Mouse (Mus musculus): ENCODE measurements around the gene Fyttd1.
"Not testable (repeated sequence)": the region's sequence is repeated elsewhere in the genome, so short reads cannot be mapped to it uniquely, and the experiment has no call there.

Gene Fyttd1

GRCm38 (mm10) chr16:32877343-32878156 lies at the start of gene Fyttd1, which contains the start of gene Rubcn:
Gene Fyttd1, plus strand, starts transcription at chr16:32877500.
Gene Rubcn, minus strand, starts transcription at chr16:32877766.
- DNase-seq (ENCODE audit: low spot score), result peak; percentile 96

- no peak for DNase-seq (ENCODE audit: low spot score)
These were observed 48.2 kb upstream of the Fyttd1 start for GRCm38 (mm10) chr16:32829104-32829503.

DNA sequence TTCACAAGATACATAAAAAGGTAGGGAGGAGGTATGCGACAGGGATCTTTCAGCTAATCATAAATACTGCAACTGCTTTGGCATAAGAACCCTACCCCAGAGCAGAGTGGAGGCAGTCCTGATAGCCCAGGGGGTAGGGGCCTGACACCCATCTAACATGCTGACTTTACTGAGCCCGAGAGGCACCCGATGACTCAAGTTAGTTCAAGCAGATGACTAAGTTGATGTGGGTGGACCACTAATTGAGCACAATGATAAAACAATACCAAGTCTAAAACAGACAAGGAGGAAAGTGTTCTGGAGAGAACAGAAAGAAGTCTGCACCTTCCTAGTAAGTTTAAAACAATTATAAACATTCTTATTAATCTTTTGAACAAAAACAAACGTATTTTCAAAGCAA lies 45.8 kb upstream of the Fyttd1 start:
- DNase-seq (ENCODE audit: low spot score), result no peak

DNA sequence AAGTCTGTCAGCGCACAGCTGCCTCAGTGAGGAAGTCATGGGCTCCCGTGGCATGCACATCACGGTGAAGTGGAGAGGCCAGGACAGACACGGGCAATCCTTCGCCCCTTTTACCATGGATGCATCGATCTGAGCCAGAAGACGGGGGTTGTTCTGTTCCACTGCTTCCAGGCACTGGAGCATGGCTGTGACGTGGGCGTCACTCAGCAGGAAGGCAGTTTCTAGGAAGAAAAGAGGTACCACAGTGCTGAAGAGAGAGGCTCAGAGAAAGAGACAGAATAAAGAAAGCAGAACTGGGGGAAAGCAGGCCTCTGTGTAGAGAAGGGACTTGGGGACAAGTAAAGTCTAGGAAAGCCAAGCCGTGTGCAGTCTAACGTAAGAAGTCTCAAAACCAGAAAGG lies 30.2 kb upstream of the Fyttd1 start:
- no peak for DNase-seq (ENCODE audit: low spot score)

GRCm38 (mm10) chr16:32849042-32849830 lies 28.1 kb upstream of the Fyttd1 start:
- no peak for DNase-seq (ENCODE audit: low spot score)

GRCm38 (mm10) chr16:32853492-32854049 lies 23.7 kb upstream of the Fyttd1 start:
- no peak for DNase-seq (ENCODE audit: low spot score)

GRCm38 (mm10) chr16:32854050-32854571 lies 23.2 kb upstream of the Fyttd1 start:
- DNase-seq (ENCODE audit: low spot score), result no peak

DNA sequence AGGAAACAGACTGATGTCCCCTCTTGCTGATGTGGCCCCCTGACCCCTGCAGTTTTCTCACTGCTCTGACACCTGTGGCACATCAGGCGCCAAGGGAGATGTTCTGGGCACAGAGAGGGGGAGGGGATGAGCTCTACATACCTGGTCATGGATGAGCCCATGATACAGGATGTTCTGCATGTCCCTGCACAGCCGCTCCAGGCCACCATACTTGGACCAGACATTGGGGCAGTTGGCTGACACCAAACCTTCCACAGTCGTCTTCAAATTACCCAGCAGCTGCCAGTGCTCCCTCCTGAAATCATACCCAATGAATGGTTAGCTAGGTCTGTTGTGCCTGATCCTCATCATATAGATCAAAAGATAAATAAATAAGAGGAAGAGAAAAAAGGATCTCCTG lies 20.5 kb upstream of the Fyttd1 start:
- DNase-seq (ENCODE audit: low spot score), result no peak

DNA sequence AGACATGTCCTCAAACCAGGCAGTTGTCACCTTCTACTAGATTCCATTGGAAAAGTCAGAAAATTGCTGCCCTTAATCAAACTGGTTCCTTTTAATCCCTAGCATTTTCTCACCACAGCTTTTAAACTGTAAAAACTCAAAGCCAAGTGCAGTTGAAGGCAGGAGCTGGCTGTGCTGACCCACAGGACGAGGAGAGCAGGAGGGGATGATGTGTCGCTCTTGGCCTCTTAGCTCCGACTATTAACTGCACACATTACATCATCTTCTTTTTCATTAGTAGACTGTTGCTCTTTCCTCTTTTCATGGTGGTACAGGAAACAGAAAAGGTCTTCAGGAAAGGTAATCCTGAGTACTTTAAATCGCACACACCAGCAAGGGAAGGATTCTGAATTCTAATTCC lies 18.9 kb upstream of the Fyttd1 start:
- no peak for DNase-seq (ENCODE audit: low spot score)

- DNase-seq (ENCODE audit: low spot score), result peak; percentile 11
These were observed 18.3 kb upstream of the Fyttd1 start for GRCm38 (mm10) chr16:32858771-32859636.

DNA sequence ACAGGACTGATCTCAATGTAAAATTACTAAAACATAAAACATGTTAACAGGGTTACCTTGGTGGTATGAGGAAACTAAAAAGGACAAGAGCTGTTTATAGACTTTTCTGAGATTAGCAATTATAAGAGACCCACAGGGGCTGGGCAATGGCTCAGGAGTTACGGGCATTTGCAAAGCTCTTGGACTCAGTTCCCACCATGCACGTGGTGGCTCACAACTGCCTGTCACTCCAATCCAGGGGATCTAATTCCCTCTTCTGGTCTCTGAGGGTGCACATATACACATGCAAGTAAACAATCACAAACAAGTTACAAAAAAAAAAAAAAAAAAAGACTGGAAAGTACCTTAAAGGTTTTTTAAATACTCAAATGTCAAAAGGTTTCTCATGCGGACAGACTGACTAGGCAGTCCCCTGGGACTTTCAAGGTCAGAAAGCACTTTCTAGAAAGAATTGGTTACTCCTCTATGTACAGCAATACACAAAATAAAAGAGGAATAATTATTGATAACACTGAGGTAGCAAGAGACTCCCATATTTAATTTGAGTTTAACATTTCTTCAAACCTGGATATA lies 15.4 kb upstream of the Fyttd1 start:
- no peak for DNase-seq (ENCODE audit: low spot score)

DNA sequence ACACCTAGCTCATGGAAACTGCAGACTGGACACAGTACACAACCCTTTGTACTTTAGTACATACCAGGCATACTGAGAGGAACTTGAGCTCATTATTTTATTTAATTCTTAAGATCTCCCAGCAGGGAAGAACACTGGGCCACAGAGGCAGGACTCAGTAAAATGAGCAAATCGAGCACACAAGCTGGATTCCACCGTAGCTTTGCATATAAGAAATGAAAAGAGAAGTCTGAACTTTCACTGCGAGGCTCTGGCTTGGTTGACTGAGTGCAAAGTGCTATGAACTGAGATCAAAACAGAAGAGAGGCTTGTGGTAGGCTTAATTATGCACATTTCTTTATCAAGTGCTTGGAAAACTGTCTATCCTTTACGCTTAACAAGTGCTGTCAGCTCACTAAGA lies 11.9 kb upstream of the Fyttd1 start:
- DNase-seq (ENCODE audit: low spot score), result no peak

DNA sequence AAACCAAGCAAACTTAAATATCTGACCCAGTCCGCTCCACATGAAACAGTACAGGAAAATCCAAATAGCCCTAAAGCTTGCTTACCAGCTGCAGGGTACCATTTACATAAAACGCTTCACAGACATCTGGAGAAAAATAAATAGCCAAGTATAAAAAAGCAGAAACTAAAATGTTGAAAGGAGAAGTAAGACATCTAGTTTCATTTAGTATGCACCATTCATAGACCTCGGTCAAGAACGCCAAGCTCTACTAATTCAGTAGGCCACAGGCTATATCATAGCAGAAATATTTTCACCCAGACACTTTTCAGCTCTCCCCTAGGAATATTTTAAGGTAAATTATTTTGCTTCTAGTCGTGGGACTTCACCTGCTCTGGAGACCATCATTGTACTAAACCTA lies 10.6 kb upstream of the Fyttd1 start:
- DNase-seq (ENCODE audit: low spot score), result no peak

DNA sequence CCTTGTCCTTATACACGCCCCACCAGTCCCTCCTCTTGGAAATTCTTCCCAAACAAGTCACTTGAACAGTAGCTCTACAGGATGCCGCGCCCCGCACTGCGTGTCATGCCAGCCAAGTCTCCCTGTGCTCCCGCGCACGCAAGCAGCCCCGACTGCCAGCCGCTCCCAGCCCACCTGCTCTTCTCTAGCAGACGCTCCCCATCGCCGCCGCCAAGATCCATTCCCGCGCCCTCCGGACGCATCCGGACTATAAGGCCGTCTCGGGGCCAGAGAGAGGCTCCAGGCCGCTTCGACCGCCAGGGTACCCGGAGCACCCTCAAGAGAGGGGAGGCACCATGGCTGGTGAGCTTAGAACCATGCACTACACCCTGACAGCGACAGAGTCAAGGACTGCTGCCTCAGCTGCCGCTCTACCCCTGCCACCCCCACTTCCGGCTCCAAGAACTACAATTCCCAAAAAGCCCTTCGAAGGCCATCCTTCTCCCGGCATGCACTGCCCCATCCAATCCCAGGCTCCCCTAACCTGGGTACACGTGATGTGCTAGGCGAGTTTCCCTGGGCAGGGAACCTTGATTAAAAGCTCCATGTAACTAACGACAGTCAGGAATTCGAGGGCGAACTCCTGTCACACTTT lies 9.3 kb upstream of the Fyttd1 start:
- DNase-seq (ENCODE audit: low spot score), result peak; percentile 94

- DNase-seq (ENCODE audit: low spot score), result no peak
These were observed 7.1 kb upstream of the Fyttd1 start for GRCm38 (mm10) chr16:32870231-32870630.

DNA sequence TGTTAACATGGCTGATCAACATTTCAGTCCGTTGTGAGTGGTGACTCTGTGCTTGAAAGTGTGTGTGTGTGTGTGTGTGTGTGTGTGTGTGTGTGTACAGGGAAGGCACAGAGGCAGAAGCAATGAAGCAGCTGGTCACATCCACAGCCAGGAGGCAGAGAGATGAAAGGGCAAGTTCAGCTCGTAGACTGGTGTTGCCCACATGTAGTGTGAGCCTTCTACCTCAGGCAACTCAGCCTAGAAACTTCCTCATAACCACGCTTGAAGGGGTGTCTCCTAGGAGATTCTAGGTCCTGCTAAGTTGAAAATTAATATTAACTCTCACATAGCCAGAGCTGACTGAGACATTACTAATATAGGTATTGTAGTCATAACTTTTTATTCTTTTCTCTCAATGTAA lies 3.9 kb upstream of the Fyttd1 start:
- no peak for DNase-seq (ENCODE audit: low spot score)

GRCm38 (mm10) chr16:32875281-32875680 lies 2.0 kb upstream of the Fyttd1 start:
- not testable (repeated sequence) for DNase-seq (ENCODE audit: low spot score)

GRCm38 (mm10) chr16:32875847-32876246 lies 1.5 kb upstream of the Fyttd1 start:
- DNase-seq (ENCODE audit: low spot score), result no peak

DNA sequence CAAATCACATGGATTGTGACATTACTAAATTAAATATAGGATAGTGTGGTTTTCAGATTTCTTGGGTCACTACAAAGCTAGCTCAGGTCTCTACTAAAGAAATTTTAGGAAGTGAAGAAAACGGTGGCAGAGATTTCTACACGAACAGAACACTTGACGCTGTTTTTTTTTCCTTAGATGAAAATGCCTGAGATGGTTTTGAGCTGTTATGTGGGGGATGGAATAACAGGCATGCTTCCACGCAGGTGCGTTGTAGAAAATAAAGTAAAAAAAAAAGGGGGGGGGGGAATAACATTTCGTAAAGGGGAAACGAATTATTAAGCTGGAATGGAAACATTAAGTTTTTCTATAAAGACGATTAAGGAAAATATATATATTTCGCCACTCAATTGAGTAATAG lies 469 bp upstream of the Fyttd1 start:
- no peak for DNase-seq (ENCODE audit: low spot score)

- DNase-seq (ENCODE audit: low spot score), result no peak
These were observed 878 bp downstream of the Fyttd1 start for GRCm38 (mm10) chr16:32878157-32878598.
